Mouse (Mus musculus): ENCODE measurements at regions not wholly inside any gene's neighbourhood (a gene's known extent, or its start where the extent isn't known, plus 50 kb on each side); places are given as distances from the start of the nearest gene placed in this dataset.

DNA sequence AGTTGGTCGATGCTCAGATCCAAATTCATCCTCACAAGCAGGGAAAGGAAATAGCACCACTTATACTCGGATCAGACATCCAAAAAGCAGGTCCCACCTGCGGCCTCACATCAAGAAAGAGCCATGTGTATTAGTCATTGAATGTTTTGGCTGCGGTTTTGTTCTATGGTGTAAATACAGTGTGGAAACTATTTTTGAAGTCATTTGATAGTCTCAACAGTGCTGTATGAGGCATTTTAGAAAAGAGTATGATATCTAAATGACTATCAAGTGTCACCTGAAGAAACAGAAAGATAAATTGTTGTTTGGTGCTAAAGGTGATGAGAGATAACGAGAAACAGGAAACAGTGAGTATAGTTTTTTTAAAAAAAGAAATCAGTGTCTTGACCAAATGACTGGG lies 74.7 kb downstream of the Cep44 start:
- in situ Hi-C loops (cut with MboI, MseI) = loop anchor here (25.0 kb wide), 1 partner anchor 1364 kb away; no protein-coding TSS in a partner anchor

DNA sequence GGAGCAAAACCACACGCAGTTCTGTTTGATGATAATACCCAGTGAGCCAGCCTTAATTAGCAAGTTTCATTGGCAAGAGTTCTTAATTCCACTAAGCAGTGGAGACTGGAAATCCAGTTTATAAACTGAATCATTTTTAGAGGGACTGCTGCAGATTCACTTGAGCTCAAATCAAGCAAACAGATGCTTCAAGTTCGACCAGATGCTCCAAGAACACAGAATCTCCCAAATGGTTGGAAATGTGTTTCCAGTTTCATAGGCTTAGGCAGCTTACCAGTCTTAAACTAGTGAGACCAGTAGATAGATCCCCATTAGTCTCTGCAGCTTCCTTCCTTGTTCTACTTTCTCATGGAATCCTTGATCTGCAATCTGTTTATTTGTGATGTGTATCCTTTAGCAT lies 75.7 kb downstream of the Cep44 start:
- in situ Hi-C loops (cut with MboI, MseI) = loop anchor here (25.0 kb wide), 1 partner anchor 1363 kb away; no protein-coding TSS in a partner anchor

DNA sequence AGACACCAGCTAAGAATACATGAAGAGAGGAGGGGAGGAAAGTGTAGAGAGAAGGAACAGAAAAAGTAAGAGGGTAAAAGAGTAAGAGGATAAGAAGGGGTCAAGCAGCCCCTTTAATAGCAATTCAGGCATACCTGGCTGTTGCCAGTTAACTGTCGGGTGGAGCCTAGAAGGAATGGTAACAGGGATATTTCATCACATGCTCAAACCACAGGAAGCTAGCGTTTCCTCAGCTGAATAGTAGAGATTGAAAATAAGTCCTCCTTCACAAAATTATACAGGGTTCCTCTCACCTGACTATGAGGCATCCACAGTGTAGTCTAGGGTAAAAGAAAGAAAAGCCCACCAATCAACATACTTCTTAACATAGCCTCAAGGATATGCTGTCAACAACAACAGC lies 76.5 kb downstream of the Cep44 start:
- in situ Hi-C loops (cut with MboI, MseI) = no loop called here

DNA sequence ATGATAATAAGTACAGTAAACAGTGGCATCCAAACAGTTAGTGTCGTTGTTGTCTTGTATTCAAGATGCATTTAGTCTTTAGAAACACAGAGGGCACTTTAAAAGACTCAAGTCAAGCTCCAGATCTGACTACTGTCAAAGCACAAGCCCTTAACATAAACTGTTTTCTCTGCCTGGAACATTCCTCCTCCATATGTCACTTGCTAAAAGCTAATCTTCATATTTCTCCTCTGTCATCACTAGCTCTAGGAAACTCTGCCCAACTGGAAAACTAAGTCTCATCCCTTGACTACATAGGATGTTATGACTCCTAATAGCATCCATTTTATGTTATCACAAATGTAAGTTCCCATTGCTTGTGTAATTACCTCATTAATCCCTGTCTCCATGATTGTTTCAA lies 85.8 kb downstream of the Cep44 start:
- in situ Hi-C loops (cut with MboI, MseI) = no loop called here

DNA sequence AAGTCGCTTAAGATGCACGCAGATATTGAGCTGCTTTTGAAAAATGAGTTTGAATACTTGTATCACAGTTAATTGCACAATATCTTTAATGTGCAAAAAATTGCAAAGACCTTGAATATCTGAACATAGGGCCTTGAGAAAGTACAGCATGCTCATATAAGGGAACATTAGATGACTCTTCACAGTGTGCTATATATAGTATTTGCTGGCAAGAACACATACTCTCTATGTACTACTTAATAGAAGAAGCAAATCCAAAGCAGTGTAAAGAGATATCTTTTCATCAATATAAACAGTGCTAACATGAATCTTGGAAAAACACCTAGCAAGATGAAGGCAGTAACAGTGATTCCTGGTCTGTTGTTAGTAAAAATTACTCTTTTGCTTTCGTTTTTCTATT lies 99.9 kb downstream of the Cep44 start:
- in situ Hi-C loops (cut with MboI, MseI) = no loop called here

DNA sequence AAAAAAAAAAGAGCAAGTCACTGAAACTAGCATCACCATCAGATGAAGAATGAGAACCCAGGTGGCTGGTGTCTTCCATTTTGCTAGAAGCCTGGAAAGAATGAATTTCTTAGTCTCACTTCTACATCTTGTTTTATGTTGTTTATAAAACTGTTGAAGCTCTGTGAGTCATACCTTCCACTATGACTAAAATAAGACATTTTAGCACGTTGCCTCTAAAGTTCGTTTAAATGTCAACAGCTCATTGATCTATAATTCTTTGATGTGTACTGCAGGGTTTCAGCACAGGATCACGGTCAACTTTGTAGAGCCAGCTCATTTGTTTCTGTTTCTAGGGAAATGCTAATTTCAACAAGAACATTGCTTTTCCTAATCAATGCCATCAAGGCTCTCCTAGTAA lies 107.2 kb downstream of the Cep44 start:
- in situ Hi-C loops (cut with MboI, MseI) = no loop called here

DNA sequence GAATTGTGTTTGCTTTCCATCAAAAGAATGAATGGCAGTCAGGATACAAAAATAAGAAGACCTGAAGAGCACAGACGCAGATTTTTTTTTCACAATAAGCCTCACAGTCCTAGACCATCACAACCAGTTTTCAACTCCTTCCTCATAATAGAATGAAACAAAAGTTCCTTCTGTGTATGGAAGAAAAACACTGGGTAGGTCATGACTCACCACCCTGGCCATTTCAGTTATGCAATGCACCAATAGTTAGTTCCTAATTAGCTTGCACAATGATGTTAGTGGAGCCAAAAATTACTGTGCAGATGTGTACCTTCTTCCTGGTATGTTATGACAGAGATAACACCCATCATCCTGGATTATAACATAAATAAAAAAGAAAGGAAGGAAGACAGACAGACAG lies 111.4 kb downstream of the Cep44 start:
- in situ Hi-C loops (cut with MboI, MseI) = no loop called here

DNA sequence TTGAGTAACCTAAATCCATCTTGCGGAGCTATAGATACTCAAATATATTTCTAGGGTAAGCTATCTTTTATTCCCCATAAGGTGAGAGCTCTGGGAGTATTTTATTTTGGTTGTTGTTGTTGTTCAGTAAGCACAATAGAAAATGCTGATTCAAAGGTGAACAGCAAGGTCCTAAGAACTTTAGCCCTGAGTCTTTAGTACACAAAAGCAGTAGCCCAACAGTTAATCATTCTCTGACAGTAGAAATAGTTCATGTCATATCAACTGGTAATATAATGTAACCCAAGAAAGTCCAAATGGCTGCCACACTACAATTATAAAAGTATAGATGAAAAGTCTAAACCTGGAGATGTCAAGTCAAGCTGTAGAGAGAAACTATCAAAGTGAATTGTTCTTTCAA lies 116.0 kb downstream of the Cep44 start:
- in situ Hi-C loops (cut with MboI, MseI) = no loop called here

DNA sequence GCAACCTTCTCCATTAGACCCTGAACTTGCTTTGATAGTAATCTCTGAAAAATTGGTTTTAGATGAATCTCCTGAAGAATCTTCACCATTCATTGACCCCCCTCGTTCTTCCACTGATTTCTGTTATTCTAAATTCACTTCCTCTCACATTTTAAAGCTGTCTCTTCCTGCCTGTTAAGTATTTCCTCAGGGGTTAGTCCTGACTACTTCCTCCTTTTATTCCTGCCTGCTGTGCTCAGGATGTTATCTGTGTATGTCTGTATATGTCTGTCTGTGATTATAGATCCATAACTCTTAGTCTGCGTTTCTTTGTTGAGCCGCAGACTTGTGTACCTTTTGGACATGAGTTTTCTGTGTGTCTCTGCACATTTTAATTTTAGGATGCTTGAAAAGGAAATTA lies 117.6 kb downstream of the Hpgd start:
- in situ Hi-C loops (cut with MboI, MseI) = loop anchor here (25.0 kb wide), 1 partner anchor 1300 kb away; no protein-coding TSS in a partner anchor

DNA sequence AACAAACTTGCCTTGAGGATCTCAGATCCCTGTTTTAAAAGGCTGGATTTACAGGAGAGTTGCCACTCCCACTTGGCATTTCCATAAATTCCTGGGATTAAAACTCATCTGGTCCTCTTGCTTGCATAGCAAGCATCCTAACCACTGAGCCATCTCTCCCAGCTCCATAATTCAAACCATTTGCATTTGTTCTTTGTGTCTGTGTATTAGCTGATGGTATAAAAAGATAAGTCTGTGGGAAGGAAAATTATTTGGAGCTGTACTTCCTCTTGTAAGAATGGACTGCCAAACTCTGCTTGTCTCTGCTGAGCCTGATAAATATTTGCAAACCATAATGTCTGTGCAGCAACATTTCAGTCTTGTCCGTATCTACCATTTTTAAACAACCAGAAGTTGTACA lies 116.0 kb downstream of the Hpgd start:
- in situ Hi-C loops (cut with MboI, MseI) = loop anchor here (25.0 kb wide), 1 partner anchor 1298 kb away; no protein-coding TSS in a partner anchor

DNA sequence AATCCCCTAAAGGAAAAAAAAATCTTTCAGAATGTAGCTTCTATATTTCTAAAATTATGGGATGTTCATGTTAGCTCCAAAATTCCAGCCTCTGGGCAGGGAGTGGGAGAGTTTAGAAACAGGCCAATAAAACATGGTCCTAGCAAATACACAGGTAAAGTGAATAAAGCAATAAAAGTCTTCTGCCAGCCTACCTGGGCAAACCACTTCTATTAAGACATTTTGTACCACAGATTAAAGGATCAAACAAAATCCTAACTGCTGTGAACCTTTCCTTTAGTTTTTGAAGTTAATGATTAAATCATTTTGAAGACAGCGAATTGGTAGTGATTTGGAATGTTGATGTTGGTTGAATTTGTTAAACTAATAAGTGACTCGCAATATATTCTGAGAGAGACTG lies 112.9 kb downstream of the Hpgd start:
- in situ Hi-C loops (cut with MboI, MseI) = loop anchor here (25.0 kb wide), 1 partner anchor 1295 kb away; no protein-coding TSS in a partner anchor

DNA sequence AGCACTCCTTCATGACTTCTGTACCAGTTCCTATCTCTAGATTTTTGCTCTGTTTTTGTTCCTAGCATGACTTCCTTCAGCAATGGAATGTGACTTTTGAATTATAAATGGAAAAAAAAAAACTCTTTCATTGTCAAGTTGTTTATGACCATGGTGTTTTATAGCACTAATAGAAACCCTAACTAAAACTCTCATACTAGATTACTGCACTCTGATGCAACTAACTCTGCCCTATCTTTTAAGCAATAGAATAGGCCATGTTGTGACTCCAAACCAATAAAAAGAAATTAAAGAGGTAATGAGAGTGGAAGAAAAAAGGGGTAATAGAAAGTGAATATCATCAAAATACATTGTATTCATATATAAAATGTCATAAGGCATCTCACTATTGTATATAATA lies 111.9 kb downstream of the Hpgd start:
- in situ Hi-C loops (cut with MboI, MseI) = loop anchor here (25.0 kb wide), 1 partner anchor 1294 kb away; no protein-coding TSS in a partner anchor

DNA sequence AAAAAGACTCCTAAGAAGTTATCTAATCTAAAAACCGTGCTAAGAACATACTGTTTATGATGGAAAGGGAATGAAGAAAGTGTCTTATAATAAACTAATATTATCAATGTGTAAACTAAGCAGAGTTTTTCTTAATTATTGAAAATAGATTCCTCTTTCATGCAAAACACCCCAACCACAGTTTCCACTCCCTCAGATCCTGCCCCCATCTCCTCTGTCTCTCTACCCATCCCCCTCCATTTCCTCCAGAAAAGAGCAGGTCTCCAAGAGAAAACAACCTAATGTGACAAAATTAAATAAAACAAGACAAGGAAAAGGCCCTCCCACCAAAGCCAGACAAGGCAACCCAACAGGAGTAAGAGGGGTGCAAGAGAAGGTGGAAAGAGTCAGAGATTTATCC lies 103.2 kb downstream of the Hpgd start:
- in situ Hi-C loops (cut with MboI, MseI) = no loop called here

DNA sequence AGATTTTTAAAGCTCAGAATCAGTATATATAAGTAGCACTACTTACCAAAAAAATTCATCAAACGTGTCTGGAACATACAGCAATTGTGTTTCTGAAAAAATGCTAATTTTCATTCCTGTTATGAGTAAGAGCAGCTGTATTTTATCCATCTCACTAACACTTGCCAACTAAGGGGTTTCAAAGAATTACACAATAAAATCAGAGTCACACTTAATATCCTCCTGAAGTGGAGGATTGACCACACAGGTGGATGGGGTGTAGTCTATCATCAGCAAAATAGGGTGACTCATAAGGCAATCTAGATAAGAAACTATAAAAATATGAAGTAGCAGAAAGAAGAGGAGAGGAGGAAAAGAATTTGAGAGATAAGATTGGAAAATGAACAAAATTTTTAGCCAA lies 102.0 kb downstream of the Hpgd start:
- in situ Hi-C loops (cut with MboI, MseI) = no loop called here

DNA sequence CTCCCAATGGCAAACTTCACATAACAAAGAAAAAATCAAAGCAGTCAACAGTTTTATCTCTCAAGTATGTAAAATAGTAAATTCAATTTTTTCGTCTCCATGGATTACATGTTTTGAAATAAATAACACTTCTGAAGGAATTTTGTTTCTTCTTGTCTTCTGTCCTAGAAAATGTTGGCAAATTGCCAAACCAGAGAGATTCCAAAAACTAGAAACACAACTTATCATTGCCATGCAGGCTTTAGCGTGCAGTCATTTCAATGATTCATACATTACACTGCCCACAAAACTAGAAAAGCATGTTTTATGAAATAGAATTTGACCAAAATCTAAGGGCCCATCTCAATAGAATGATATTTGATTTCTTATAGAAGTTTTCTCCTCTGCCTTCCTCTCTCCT lies 98.2 kb downstream of the Hpgd start:
- in situ Hi-C loops (cut with MboI, MseI) = no loop called here

DNA sequence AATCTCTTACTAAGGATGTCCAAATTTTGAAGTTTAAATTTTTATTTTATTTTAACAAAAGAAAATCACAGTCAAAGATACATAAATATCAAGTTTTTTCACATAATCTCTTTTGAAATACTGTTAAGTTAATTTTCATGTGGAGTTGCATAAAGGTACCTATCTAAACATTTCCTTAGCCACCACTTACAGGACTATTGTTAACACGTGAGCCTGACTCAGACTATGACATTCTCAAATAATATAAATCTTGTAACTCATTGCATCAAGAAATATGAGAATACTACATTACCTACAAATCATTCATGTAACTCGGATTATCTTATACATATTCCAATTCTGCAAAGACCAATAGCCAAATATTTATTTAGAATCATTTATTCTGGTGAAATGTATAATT lies 97.8 kb downstream of the Hpgd start:
- in situ Hi-C loops (cut with MboI, MseI) = no loop called here

All from T-helper 1 cell (primary cell).